ENCODE assay signal across 12 mouse cellular contexts in the genomic region with DNA sequence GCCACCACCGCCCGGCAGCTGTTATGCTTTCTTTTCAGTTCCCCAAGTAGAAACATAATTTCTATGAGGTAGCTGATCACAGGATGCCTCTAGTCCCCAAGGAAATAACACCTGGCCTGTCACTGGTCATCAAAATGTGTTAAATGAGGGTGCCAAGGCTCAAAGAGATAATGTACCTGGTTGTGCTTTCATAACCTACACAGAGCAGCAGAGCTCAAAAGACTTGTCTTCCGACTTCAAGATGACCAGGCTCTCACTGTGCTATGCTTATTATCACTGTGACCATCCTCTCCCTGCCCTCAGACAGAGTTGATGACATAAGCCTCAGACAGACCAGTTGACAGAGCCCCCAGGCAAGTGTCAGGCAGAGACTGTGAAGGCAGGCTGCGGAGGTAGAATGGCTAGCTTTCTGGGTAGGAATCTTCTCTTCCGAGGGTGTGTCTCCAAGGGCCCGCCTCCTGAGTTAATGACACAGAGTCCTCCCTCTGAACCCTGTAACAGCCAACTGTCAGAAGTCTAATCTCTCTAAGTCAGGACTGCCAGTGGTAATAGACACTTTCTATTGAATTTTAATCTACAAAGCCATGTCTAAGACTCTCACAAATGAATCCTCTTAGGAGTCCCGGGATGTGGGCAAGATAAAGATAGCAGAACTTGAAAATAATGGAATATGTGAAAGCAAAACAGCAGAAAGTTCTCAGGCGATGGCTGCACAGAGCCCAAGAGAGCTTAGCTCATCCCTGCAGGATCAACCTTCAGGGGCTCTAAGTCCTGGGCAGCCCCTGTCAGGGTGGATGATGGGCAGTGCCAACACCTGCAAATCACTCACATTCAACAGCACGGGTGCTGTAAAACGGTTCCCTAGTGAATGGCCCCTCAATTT. TPM values are rescaled to one million over a fixed set of nuclear protein-coding genes. Genes with fewer than 3 reads are reported as not detected.
DNase-seq lines count a peak whose midpoint lies in the region; ATAC-seq and TF ChIP-seq lines count a peak whose summit lies in the region.
"Had no signal": no experiment of that assay in that cellular context is flagged by ENCODE, and none has a peak within 500 bp of the region (broad histone marks: within the 10 kb centered on the region; RNA-seq: fewer than 3 reads in every experiment).

No protein-coding gene starts in this region.

- H3K4me3 ChIP-seq in heart, embryonic 16.5 days (ENCODE audit: low read length), result no peak overlapping the region
- H3K4me3 ChIP-seq in embryonic facial prominence, embryonic 12.5 days, result no peak overlapping the region
- H3K4me3 ChIP-seq in liver, embryonic 13.5 days (replicated peaks), result peak overlapping the region; percentile 40
- no peak overlapping the region for H3K4me3 ChIP-seq in forebrain, postnatal 0 days (ENCODE audit: low read depth, low read length)
- H3K4me3 ChIP-seq: heart, embryonic 13.5 days had no signal

- H3K27me3 ChIP-seq in heart, embryonic 16.5 days (ENCODE audit: control insufficient read depth, insufficient read depth, low read length), result no peaks in the 10 kb centered on the region
- H3K27me3 ChIP-seq in embryonic facial prominence, embryonic 12.5 days, result no peaks in the 10 kb centered on the region
- H3K27me3 ChIP-seq in liver, embryonic 13.5 days, result no peaks in the 10 kb centered on the region
- no peaks in the 10 kb centered on the region for H3K27me3 ChIP-seq in forebrain, postnatal 0 days (ENCODE audit: insufficient read depth, low read length)
- H3K27me3 ChIP-seq: heart, embryonic 13.5 days had no signal

- H3K36me3 ChIP-seq in heart, embryonic 16.5 days (ENCODE audit: control insufficient read depth, insufficient read depth), result no peaks in the 10 kb centered on the region
- H3K36me3 ChIP-seq in embryonic facial prominence, embryonic 12.5 days, result no peaks in the 10 kb centered on the region
- no peaks in the 10 kb centered on the region for H3K36me3 ChIP-seq in liver, embryonic 13.5 days
- no peaks in the 10 kb centered on the region for H3K36me3 ChIP-seq in forebrain, postnatal 0 days (ENCODE audit: insufficient read depth)
- H3K36me3 ChIP-seq: heart, embryonic 13.5 days had no signal

- no peak overlapping the region for H3K4me2 ChIP-seq in heart, embryonic 16.5 days (ENCODE audit: low read depth, low read length)
- H3K4me2 ChIP-seq in embryonic facial prominence, embryonic 12.5 days (replicated peaks), result no peak overlapping the region
- H3K4me2 ChIP-seq in liver, embryonic 13.5 days, result peak overlapping the region; percentile 63
- no peak overlapping the region for H3K4me2 ChIP-seq in forebrain, postnatal 0 days (ENCODE audit: low read depth)
- H3K4me2 ChIP-seq: heart, embryonic 13.5 days had no signal

- DNase-seq in heart, adult 9 months (ENCODE audit: low spot score in 2 of 2), result no peak
- peak; percentile 70 for DNase-seq in liver, embryonic 13.5 days
- peak; percentile 51 to 68 for DNase-seq in spleen, postnatal 10 days (ENCODE audit: low spot score in 2 of 2)
- DNase-seq in adrenal gland, postnatal 4 days (ENCODE audit: low spot score in 2 of 2), result no peak
- DNase-seq in right cerebral cortex, adult 2 months (ENCODE audit: low spot score in 2 of 2), result no peak
- no peak for DNase-seq in forebrain, postnatal 0 days
- DNase-seq: cerebellum, adult 2 months had no signal

- H3K4me1 ChIP-seq in heart, embryonic 16.5 days (ENCODE audit: control insufficient read depth, insufficient read depth, low read length), result peaks cover 3% of the 10 kb centered on the region
- H3K4me1 ChIP-seq in embryonic facial prominence, embryonic 12.5 days, result no peaks in the 10 kb centered on the region
- H3K4me1 ChIP-seq in liver, embryonic 13.5 days (replicated peaks), result peaks cover 41% of the 10 kb centered on the region
- no peaks in the 10 kb centered on the region for H3K4me1 ChIP-seq in forebrain, postnatal 0 days (ENCODE audit: insufficient read depth)

- WGBS in heart, embryonic 16.5 days, result 62% methylated on average over 10 of the region's 10 CpGs
- 61% methylated on average over 10 of the region's 10 CpGs for WGBS in embryonic facial prominence, embryonic 12.5 days
- 25% methylated on average over 10 of the region's 10 CpGs for WGBS in liver, embryonic 13.5 days (ENCODE audit: insufficient replicate concordance)
- WGBS in forebrain, postnatal 0 days, result 72% methylated on average over 10 of the region's 10 CpGs

- H3K27ac ChIP-seq in heart, embryonic 16.5 days (ENCODE audit: low read length), result no peak overlapping the region
- H3K27ac ChIP-seq in embryonic facial prominence, embryonic 12.5 days, result no peak overlapping the region
- peak overlapping the region; percentile 92 for H3K27ac ChIP-seq in liver, embryonic 13.5 days
- no peak overlapping the region for H3K27ac ChIP-seq in forebrain, postnatal 0 days (ENCODE audit: low read depth, low read length)
- H3K27ac ChIP-seq: heart, embryonic 13.5 days had no signal

- no peak for TF ChIP-seq CTCF in forebrain, postnatal 0 days (IDR thresholded peaks at IDR 0.05; ENCODE audit: low read depth)

- H3K9me3 ChIP-seq in heart, embryonic 16.5 days (replicated peaks; ENCODE audit: control insufficient read depth, low read length), result no peaks in the 10 kb centered on the region
- no peaks in the 10 kb centered on the region for H3K9me3 ChIP-seq in embryonic facial prominence, embryonic 12.5 days
- no peaks in the 10 kb centered on the region for H3K9me3 ChIP-seq in liver, embryonic 13.5 days (replicated peaks)
- no peaks in the 10 kb centered on the region for H3K9me3 ChIP-seq in forebrain, postnatal 0 days (ENCODE audit: low read length)
- H3K9me3 ChIP-seq: heart, embryonic 13.5 days had no signal

- H3K9ac ChIP-seq in heart, embryonic 16.5 days (ENCODE audit: low read length), result no peak overlapping the region
- no peak overlapping the region for H3K9ac ChIP-seq in embryonic facial prominence, embryonic 12.5 days
- peak overlapping the region; percentile 54 for H3K9ac ChIP-seq in liver, embryonic 13.5 days
- no peak overlapping the region for H3K9ac ChIP-seq in forebrain, postnatal 0 days
- H3K9ac ChIP-seq: heart, embryonic 13.5 days had no signal

- 0 out of 2 replicates have a peak, but pooled peaks have one; percentile 18 for ATAC-seq in heart, embryonic 16.5 days (replicated peaks; ENCODE audit: extremely low read depth, insufficient read depth, low FRiP score)
- ATAC-seq in embryonic facial prominence, embryonic 12.5 days (ENCODE audit: insufficient number of reproducible peaks, insufficient read depth, low FRiP score, low TSS enrichment), result 0 out of 2 replicates have a peak, but pooled peaks have one; percentile 35
- peak; percentile 93 for ATAC-seq in liver, embryonic 13.5 days (ENCODE audit: low read depth)
- ATAC-seq in forebrain, postnatal 0 days, result no peak
- ATAC-seq: hindbrain, embryonic 16.5 days; lung, postnatal 0 days had no signal

RNA-seq across cellular contexts. Expression of a gene that starts 31.7 kb away (rescaled TPM):
- polyA plus RNA-seq in heart, embryonic 16.5 days (2015; fragmentation: Nextera tagmentation; extraction: Ambion mirVana), result 0.79 and 0.88 TPM in 2 replicates
- polyA plus RNA-seq in embryonic facial prominence, embryonic 12.5 days (2016; fragmentation: Nextera tagmentation; extraction: Ambion mirVana), result 0.42 TPM in 2 replicates
- 0.17 and 0.27 TPM in 2 replicates for polyA plus RNA-seq in liver, embryonic 13.5 days (2015; fragmentation: Nextera tagmentation; extraction: Ambion mirVana)
- total RNA-seq in adrenal gland, postnatal 4 days (2021), result under 1 TPM; 0.51 to 0.56 TPM
- total RNA-seq in forebrain, postnatal 0 days (2014; rRNA removed), result 7.1 and 7.4 TPM in 2 replicates
- 1.3 and 1.5 TPM in 2 replicates for polyA plus RNA-seq in forebrain, postnatal 0 days (2015; fragmentation: Nextera tagmentation; extraction: Ambion mirVana)

RNA-seq across cellular contexts. Expression of a gene that starts 59.7 kb away (rescaled TPM):
- 252 and 257 TPM in 2 replicates for polyA plus RNA-seq in heart, embryonic 16.5 days (2015; fragmentation: Nextera tagmentation; extraction: Ambion mirVana)
- polyA plus RNA-seq in embryonic facial prominence, embryonic 12.5 days (2016; fragmentation: Nextera tagmentation; extraction: Ambion mirVana), result 353 and 357 TPM in 2 replicates
- 257 and 280 TPM in 2 replicates for polyA plus RNA-seq in liver, embryonic 13.5 days (2015; fragmentation: Nextera tagmentation; extraction: Ambion mirVana)
- total RNA-seq in adrenal gland, postnatal 4 days (2021), result 100 to 1,000 TPM; 189 to 197 TPM
- 159 and 207 TPM in 2 replicates for total RNA-seq in forebrain, postnatal 0 days (2014; rRNA removed)
- polyA plus RNA-seq in forebrain, postnatal 0 days (2015; fragmentation: Nextera tagmentation; extraction: Ambion mirVana), result 224 and 256 TPM in 2 replicates

Comparison
In these comparisons a context has a peak if more than half of its experiments do, and no peak if none do; other contexts are left out.
1. DNase-seq: peak in liver, embryonic 13.5 days (single experiment) and spleen, postnatal 10 days (2 of 2); none in heart, adult 9 months (0 of 2), adrenal gland, postnatal 4 days (0 of 2), right cerebral cortex, adult 2 months (0 of 2) and forebrain, postnatal 0 days (single experiment).